Mouse (Mus musculus) left cerebral cortex, adult 2 months (tissue): ENCODE data around the gene Larp4b. TPM values are rescaled to one million over a fixed set of nuclear protein-coding genes. Genes with fewer than 3 reads are reported as not detected.
A peak's percentile ranks its signal among the peaks of the same experiment; 100 is the strongest.

ENCODE experiments used
- DNase-seq, 2 experiments: peaks; one replicate each; pipeline ENCODE4 v3.0.0; 2021 to 2022; ENCODE audit warnings: low spot score in 2 of 2, mixed read lengths in 1 of 2; ENCODE audit errors: extremely low spot score in 1 of 2
- H3K27ac ChIP-seq: fragments of 200-600 bp; 2 replicates; pipeline ENCODE4 v1.8.1; 2022
- H3K4me3 ChIP-seq: fragments of 200-600 bp; 2 replicates; pipeline ENCODE4 v1.8.1; 2022
- CTCF ChIP-seq: fragments of 200-600 bp; IDR thresholded peaks from 2 replicates; pipeline ENCODE4 v1.8.1; 2022; ENCODE audit warnings: antibody characterized with exemption, mild to moderate bottlenecking, moderate library complexity
- intact Hi-C: fragments of 180-260 bp; cut with DNase I; formaldehyde crosslinking; loops from one replicate; pipeline ENCODE4 v1.15.1; 2025
- total RNA-seq, 2 experiments: library from RNA; stranded (reverse); gene quantifications; 2 replicates each; pipeline ENCODE4 v1.2.3; 2021

The Larp4b gene
- total RNA-seq, 2 experiments from 2014 or later, result 70.5 to 76.6 TPM

GRCm38 (mm10) chr13:9082128-9082883, 11.4 kb upstream of the Larp4b start:
- Histone ChIP-seq H3K27ac (no peak overlapping the region), H3K4me3 (no peak overlapping the region)
- intact Hi-C loops, result no loop called here
- no peak for DNase-seq
- no peak for TF ChIP-seq CTCF

- H3K4me3 ChIP-seq, result peak overlapping the region; percentile 68
- peak overlapping the region; percentile 89 for H3K27ac ChIP-seq
- intact Hi-C loops, result loop anchor here (5.0 kb wide), 1 partner anchor 207 kb away; the partner anchor contains the start of gene Idi1
- TF ChIP-seq CTCF, result no peak
- peak in 1 of 2 experiments; percentile 26 for DNase-seq
These were observed 702 bp downstream of the Larp4b start for GRCm38 (mm10) chr13:9094186-9094980.

- TF ChIP-seq CTCF, result no peak
- Histone ChIP-seq H3K4me3 (no peak overlapping the region), H3K27ac (no peak overlapping the region)
- intact Hi-C loops, result no loop called here
- DNase-seq, result no peak
These were observed 5.6 kb downstream of the Larp4b start for GRCm38 (mm10) chr13:9099289-9099688.

GRCm38 (mm10) chr13:9100517-9100916, 6.8 kb downstream of the Larp4b start:
- no peak overlapping the region for H3K4me3 ChIP-seq
- intact Hi-C loops, result no loop called here
- no peak overlapping the region for H3K27ac ChIP-seq
- TF ChIP-seq CTCF, result no peak
- DNase-seq, result no peak

DNA sequence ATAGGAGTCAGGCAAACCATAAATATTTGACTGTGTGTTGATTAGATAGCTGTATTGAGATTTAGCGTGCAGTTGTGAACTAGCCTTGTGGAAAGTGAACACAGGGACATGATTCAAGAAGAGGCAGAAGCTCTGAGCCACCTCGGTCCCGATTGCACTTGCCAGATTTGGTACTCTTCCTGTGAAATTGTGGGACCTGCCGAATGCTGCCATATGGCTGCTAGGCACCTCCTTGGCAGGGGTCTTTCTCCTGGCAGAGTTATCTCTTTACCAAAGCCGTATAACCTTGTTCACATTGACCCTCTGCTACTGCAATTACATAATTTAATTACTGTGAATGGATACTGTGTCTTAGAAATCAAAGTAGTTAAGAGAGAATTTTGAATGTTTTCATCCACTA, 12.6 kb downstream of the Larp4b start:
- H3K4me3 ChIP-seq, result no peak overlapping the region
- H3K27ac ChIP-seq, result no peak overlapping the region
- no peak for TF ChIP-seq CTCF
- DNase-seq, result no peak
- intact Hi-C loops, result no loop called here

DNA sequence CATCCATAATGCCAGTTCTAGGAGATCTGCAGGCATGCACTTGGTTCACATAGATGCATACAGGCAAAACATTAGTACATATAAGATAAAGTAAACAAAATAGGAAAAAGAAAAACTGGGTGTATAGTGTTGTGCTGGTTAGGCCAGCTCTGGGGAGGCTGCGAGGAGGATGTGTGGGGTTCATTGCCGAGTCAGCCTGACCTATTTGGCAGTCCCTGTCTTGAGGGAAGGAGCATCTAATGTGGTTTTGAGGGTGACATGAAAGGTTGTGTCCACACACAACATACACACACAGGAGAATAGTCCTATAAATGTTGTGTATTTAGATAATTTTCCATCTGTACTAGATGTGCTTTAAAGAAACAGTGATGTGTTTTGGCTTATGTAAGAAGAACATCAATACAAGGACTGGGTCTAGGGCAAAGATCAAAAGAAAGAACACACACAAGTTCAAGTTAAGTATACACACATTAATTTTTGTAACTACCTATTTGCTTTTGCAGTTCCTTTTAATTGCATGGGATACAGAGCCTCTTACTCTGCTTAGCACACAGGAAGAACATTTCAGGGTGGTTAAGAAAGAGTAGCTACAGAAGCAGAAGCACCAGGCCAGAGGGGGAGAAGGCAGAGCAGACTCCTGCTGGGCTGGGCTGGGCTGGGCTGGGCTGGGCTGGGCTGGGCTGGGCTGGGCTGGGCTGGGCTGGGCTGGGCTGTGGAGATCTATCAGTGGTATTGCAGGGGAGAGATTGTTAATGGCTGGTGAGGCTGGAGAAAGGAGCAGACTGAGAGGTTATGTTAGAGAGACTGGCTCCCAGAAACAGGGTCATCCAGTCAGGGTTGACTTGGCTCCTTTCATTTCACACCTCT, 13.5 kb downstream of the Larp4b start:
- DNase-seq, result no peak
- TF ChIP-seq CTCF, result no peak
- intact Hi-C loops, result no loop called here
- no peak overlapping the region for H3K4me3 ChIP-seq
- H3K27ac ChIP-seq, result no peak overlapping the region

DNA sequence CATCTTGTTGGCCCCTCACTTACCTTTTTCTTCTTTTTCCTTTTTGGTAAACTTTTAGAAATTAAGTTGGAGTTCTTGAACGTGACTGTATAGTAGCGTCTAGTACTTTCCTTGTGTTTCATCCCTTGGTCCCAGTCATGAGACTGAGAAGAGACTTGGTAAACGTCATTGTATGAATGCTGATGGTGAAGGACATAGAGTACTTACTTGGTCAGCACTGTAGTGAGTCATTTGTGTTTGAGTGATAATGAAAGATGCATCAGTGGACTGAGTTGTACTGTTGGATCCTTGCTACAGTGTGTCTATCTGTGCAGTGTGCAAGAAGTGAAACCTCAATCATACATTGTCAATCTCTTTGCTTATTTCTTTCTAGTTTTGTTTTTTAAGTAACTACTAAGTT, 20.1 kb downstream of the Larp4b start:
- DNase-seq, result no peak
- Histone ChIP-seq H3K4me3 (no peak overlapping the region), H3K27ac (no peak overlapping the region)
- TF ChIP-seq CTCF, result no peak
- intact Hi-C loops, result no loop called here

DNA sequence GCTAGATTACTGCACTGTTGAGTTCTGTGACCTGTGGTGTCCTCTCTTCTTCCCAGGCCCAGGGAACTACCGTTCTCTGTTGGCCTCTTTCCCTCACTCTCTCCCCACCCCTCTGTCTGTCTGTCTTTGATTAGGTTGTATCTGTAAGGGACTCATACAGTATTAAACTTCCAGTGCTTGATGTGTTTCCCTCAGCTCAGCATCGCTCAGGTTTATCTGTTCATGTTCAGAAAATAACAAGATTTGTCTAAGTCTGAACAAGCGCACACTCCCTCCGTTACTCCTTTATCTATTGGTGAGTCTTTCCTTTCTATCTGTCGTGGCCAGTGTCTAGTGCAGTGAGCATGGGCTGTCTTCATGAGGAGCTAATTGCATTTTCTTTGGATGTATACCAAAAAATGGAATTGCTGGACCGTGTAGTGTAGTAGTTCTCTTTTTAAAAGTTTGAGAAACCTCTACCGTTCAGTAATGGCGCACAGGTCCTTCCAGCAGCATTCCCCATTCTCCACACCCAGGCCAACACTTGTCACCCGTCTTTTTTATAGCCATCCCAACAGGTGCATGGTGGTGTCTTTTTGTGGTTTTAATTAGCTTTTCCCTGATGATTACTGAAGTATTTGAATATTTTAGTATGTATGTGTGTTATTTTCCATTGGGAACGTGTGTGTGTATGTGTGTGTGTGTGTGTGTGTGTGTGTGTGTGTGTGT, 27.3 kb downstream of the Larp4b start:
- intact Hi-C loops, result no loop called here
- Histone ChIP-seq H3K4me3 (no peak overlapping the region), H3K27ac (no peak overlapping the region)
- no peak for DNase-seq
- no peak for TF ChIP-seq CTCF

DNA sequence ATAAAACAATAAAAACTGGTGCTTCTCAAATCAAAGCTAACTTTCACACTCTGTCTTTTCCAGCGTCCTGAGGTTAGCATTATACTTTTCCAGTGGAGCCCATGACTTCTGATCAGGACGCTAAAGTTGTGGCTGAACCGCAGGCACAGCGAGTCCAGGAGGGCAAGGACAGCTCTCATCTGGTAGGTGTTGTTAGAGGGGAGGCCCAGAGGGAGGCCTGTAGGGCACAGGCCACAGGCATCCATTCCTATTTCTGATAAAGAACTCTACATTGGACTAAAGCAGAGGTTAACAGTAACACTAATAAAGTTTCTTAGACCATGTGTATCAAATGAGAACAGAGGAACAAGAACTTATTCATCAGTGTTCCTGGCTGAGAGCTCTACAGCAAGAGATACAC, 28.4 kb downstream of the Larp4b start:
- no peak for TF ChIP-seq CTCF
- DNase-seq, result no peak
- intact Hi-C loops, result no loop called here
- Histone ChIP-seq H3K4me3 (no peak overlapping the region), H3K27ac (no peak overlapping the region)

GRCm38 (mm10) chr13:9125193-9125592, 31.5 kb downstream of the Larp4b start:
- no peak overlapping the region for H3K27ac ChIP-seq
- DNase-seq, result no peak
- no peak for TF ChIP-seq CTCF
- intact Hi-C loops, result no loop called here
- H3K4me3 ChIP-seq, result no peak overlapping the region

DNA sequence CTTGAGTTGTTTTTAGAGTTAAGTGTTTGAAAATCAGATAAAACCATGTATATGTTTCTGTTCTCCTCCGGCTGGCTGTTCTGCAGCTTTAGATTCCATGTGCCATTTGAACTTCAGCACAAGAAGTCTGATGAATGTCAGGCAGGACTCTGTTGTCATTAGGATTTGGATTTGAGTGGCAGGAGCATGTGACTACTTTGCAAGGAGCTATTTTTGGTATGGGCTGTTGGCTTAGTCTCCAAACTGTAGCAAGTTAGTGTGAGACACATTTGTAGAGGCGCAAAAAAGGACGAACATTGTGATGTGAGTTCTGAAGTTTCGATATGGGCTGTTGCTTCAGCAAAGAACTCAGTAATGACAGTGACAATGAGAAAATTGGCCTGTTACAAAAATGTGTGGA, 34.0 kb downstream of the Larp4b start:
- Histone ChIP-seq H3K27ac (no peak overlapping the region), H3K4me3 (no peak overlapping the region)
- no peak for TF ChIP-seq CTCF
- intact Hi-C loops, result no loop called here
- no peak for DNase-seq
